ENCODE assay signal across 8 mouse cellular contexts in the genomic region with DNA sequence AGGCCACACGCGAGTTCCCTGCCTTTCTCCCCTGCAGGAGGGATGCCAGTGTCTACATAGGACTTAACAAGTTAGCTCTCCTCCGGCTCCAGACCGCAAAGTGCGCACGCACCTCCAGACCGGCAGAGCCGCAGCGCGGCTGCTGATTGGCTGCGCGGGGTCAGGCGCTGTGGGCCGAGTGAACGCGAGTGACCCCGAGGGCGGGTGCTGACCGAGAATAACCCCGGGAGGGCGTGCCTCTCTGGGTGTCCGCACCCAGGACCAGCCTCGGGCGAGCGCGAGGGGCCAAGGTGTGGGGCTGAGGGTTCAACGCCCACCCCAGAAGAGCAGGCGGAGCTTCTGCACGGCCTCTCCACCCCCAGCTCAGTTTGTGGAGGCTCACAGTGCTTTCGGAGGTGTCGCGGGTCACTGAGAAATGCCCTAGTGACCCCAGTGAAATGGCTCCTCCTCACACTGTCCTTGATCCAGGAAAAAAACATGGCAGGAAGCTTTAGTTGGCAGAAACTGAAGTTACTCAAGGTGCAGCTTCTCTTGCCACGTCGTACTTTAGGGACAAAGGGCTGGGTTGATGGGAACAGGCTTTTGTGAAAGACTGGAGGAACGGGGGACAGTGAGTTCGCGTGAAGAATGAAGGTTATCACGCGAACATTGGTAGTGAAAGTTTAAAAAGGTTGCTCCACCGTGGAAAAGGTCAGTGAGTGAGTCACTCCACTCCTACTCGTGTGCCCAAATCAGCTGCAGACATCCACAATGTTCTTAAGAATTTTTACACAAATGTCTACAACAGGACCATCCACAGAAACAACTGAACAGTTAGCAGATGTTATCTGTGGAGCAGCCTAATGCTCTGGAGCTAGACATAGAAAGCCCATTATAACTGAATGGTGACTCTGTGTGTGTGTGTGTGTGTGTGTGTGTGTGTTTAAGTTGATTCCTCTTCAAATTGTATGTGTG. TPM values are rescaled to one million over a fixed set of nuclear protein-coding genes. Genes with fewer than 3 reads are reported as not detected.
DNase-seq lines count a peak whose midpoint lies in the region; ATAC-seq lines count a peak whose summit lies in the region.

No protein-coding gene starts in this region.

- peak overlapping the region; percentile 73 for H3K4me2 ChIP-seq in heart, embryonic 15.5 days
- H3K4me2 ChIP-seq in liver, embryonic 12.5 days = peak overlapping the region; percentile 88

- no peaks in the 10 kb centered on the region for H3K27me3 ChIP-seq in forebrain, embryonic 10.5 days (ENCODE audit: poor library complexity, severe bottlenecking)
- no peaks in the 10 kb centered on the region for H3K27me3 ChIP-seq in heart, embryonic 15.5 days
- H3K27me3 ChIP-seq in liver, embryonic 12.5 days (replicated peaks) = no peaks in the 10 kb centered on the region
- H3K27me3 ChIP-seq in splenic B cell, adult 2 months (ENCODE audit: control insufficient read depth, insufficient read depth, low read length, poor library complexity, severe bottlenecking) = no peaks in the 10 kb centered on the region

- no peaks in the 10 kb centered on the region for H3K9me3 ChIP-seq in forebrain, embryonic 10.5 days
- H3K9me3 ChIP-seq in heart, embryonic 15.5 days (replicated peaks) = no peaks in the 10 kb centered on the region
- H3K9me3 ChIP-seq in liver, embryonic 12.5 days (replicated peaks) = no peaks in the 10 kb centered on the region

- ATAC-seq in CD4-positive, CD25-positive, alpha-beta regulatory T cell, adult 4 months = peak; percentile 96
- ATAC-seq in heart, embryonic 15.5 days (replicated peaks; ENCODE audit: insufficient number of reproducible peaks, insufficient read depth, low FRiP score, low read depth) = peak; percentile 97
- peak; percentile 97 for ATAC-seq in liver, embryonic 12.5 days

- H3K36me3 ChIP-seq in forebrain, embryonic 10.5 days (replicated peaks) = peaks cover 1% of the 10 kb centered on the region
- H3K36me3 ChIP-seq in heart, embryonic 15.5 days = no peaks in the 10 kb centered on the region
- no peaks in the 10 kb centered on the region for H3K36me3 ChIP-seq in liver, embryonic 12.5 days
- peaks cover 4% of the 10 kb centered on the region; the same call in 1 of the 2 replicates for H3K36me3 ChIP-seq in splenic B cell, adult 2 months (ENCODE audit: control insufficient read depth, insufficient read depth, low read length, poor library complexity, severe bottlenecking)

- DNase-seq in c-Kit-positive CD71-negative TER-119-negative erythroid progenitor cells, embryonic 14.5 days (ENCODE audit: low read depth) = peak; percentile 89
- DNase-seq in forebrain, embryonic 10.5 days (ENCODE audit: extremely low spot score, low spot score) = peak; percentile 93
- peak; percentile 95 for DNase-seq in kidney, postnatal 14 days
- peak; percentile 93 for DNase-seq in naive thymus-derived CD4-positive, alpha-beta T cell, adult 2 months (ENCODE audit: low read depth)
- peak; percentile 98 for DNase-seq in splenic B cell, adult 2 months (ENCODE audit: low read depth, low spot score)

- H3K4me3 ChIP-seq in forebrain, embryonic 10.5 days = peak overlapping the region; percentile 67
- H3K4me3 ChIP-seq in heart, embryonic 15.5 days = peak overlapping the region; percentile 57
- H3K4me3 ChIP-seq in liver, embryonic 12.5 days = peak overlapping the region; percentile 62

- peak overlapping the region; percentile 94 for H3K27ac ChIP-seq in forebrain, embryonic 10.5 days
- peak overlapping the region; percentile 86 for H3K27ac ChIP-seq in heart, embryonic 15.5 days
- peak overlapping the region; percentile 86 for H3K27ac ChIP-seq in liver, embryonic 12.5 days

- peak overlapping the region; percentile 49 for H3K9ac ChIP-seq in heart, embryonic 15.5 days
- H3K9ac ChIP-seq in liver, embryonic 12.5 days = peak overlapping the region; percentile 71

- 6% methylated on average over 41 of the region's 41 CpGs for WGBS in forebrain, embryonic 10.5 days
- 4% methylated on average over 41 of the region's 41 CpGs for WGBS in heart, embryonic 15.5 days
- 2% methylated on average over 41 of the region's 41 CpGs for WGBS in liver, embryonic 12.5 days (ENCODE audit: insufficient replicate concordance)

- H3K4me1 ChIP-seq in forebrain, embryonic 10.5 days = peaks cover 30% of the 10 kb centered on the region
- H3K4me1 ChIP-seq in heart, embryonic 15.5 days (replicated peaks) = peaks cover 16% of the 10 kb centered on the region
- peaks cover 80% of the 10 kb centered on the region for H3K4me1 ChIP-seq in liver, embryonic 12.5 days

RNA-seq across cellular contexts. Expression of gene Scd1, which starts 18.9 kb away (rescaled TPM):
- 1 to 10 TPM in 1 of 2 experiments, not detected in 1; 3.2 TPM for polyA plus RNA-seq in CD4-positive, CD25-positive, alpha-beta regulatory T cell, adult 4 months (2017; shearing (Covaris generic))
- polyA plus RNA-seq in forebrain, embryonic 10.5 days (2016; fragmentation: Nextera tagmentation; extraction: Ambion mirVana) = 21.8 and 23.4 TPM in 2 replicates
- 0.93 and 1.8 TPM in 2 replicates for polyA plus RNA-seq in heart, embryonic 15.5 days (2015; fragmentation: Nextera tagmentation; extraction: Ambion mirVana)
- polyA plus RNA-seq in liver, embryonic 12.5 days (2016; fragmentation: Nextera tagmentation; extraction: Ambion mirVana) = 8.1 and 10.1 TPM in 2 replicates

RNA-seq across cellular contexts. Expression of gene Scd4, which starts 55.9 kb away (rescaled TPM):
- polyA plus RNA-seq in CD4-positive, CD25-positive, alpha-beta regulatory T cell, adult 4 months (2017; shearing (Covaris generic)) = under 1 TPM; 0.42 to 0.59 TPM
- polyA plus RNA-seq in forebrain, embryonic 10.5 days (2016; fragmentation: Nextera tagmentation; extraction: Ambion mirVana) = 0.06 TPM in 1 of 2 replicates, not detected in the other
- 2.5 TPM in 2 replicates for polyA plus RNA-seq in heart, embryonic 15.5 days (2015; fragmentation: Nextera tagmentation; extraction: Ambion mirVana)
- 0.04 TPM in 1 of 2 replicates, not detected in the other for polyA plus RNA-seq in liver, embryonic 12.5 days (2016; fragmentation: Nextera tagmentation; extraction: Ambion mirVana)

Comparison
In these comparisons a context has a peak if more than half of its experiments do, and no peak if none do; other contexts are left out.
1. Peak in every context shown above with its lines: DNase-seq, ATAC-seq, H3K4me3 ChIP-seq and H3K27ac ChIP-seq.